Mouse (Mus musculus): ENCODE results near the gene Lrfn2.

DNA sequence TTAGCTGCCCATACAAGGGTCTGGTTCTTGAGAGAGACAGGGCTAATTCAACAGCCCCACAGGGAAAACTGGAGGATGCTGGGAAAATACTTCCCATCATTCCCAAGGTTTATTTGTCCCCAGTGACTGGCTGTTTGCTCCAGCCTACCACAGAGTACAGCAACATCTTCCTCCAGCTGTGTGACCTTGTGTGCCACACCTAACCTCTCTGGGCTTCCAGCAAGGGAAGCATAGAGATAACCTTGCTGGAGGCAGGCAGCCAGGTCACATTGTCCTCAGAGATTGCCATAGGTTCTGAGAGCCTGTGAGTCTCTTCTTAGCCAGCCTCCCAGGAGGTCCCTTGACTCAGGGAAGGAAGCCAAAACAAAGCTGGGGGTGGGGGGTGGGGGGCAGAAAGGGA lies 101.1 kb downstream of the Lrfn2 start:
- no peak for TF ChIP-seq CTCF (IDR thresholded peaks at IDR 0.05; ENCODE audit: insufficient read depth, low read depth, low read length)
- no peak for TF ChIP-seq POLR2A (IDR thresholded peaks at IDR 0.05; ENCODE audit: insufficient read depth, low read depth, low read length)
